Mouse (Mus musculus) kidney, adult 11 months (tissue): ENCODE data around the gene Ybey.

ENCODE experiments used
- DNase-seq: peaks from one replicate; pipeline ENCODE4 v3.0.0; 2022

Gene Ybey

DNA sequence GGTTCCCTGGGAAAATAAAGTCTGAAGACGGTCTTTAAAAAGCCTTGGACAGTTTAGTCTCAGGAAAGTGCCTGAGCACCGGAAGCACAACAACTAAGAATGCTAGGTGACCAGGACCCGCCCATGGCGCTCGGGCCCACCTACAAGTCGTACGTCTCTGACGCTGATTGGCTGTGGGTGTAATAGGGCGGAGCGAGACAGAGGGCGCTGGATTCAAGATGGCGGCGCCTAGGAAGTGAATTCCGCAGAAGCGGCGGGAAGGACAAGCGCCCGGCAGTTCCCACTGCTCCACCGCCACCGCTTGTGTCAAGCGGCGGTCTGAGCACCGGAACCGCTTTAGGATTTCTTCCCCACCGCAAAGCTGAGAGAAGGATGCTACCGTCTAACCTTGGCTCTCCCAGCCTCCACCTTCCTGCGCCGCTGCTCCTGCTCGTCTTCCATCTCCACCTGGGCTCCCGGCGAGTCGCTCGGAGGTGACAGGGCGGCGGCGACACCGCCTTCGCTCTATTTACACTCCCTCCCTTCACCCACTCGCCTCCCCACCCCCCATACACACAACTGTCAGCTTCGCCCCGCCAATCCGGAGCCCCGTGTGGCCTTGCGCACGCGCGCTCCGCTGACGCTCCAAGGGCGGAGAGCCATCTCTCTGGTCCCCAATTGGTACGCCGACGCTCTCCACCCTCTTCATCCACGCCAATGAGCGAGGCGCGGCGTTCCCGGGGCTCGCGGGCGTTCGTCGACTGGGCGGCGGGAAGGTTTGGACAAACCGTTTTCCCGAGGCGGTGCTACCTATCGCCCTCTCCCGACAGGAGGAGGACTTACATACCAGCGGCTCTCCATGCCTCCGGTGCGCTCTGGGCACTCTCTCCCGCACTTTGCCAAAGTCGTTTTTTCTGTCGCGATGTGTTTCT lies 26.5 kb downstream of the Ybey start, which contains the start of gene Pcnt:
Gene Pcnt (minus strand): TSS at position 609 of the 911 bp plus-strand sequence.
- DNase-seq = peak; percentile 97

DNA sequence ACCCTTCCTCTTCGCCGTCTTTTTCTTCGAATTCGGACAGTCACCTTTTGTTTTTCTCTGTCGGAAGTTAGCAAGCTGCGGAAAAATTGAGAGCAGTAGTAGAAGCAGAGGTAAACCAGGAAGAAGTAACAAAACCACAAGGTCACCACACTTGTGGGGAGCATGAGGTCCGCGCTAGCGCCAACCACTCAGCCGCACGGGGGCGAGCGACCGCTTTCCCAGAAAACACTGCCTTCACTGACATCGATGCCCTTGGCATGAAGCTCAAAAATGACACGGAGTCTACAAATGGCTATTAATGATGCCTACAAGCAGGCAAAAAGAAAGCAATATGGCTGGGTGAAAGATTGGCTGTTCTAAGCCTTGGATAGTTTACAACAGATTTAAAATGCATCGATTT lies 28.6 kb downstream of the Ybey start, which contains the start of gene AC141477.1:
Gene AC141477.1 (minus strand): TSS at position 164 of the 400 bp plus-strand sequence.
- DNase-seq = no peak

DNA sequence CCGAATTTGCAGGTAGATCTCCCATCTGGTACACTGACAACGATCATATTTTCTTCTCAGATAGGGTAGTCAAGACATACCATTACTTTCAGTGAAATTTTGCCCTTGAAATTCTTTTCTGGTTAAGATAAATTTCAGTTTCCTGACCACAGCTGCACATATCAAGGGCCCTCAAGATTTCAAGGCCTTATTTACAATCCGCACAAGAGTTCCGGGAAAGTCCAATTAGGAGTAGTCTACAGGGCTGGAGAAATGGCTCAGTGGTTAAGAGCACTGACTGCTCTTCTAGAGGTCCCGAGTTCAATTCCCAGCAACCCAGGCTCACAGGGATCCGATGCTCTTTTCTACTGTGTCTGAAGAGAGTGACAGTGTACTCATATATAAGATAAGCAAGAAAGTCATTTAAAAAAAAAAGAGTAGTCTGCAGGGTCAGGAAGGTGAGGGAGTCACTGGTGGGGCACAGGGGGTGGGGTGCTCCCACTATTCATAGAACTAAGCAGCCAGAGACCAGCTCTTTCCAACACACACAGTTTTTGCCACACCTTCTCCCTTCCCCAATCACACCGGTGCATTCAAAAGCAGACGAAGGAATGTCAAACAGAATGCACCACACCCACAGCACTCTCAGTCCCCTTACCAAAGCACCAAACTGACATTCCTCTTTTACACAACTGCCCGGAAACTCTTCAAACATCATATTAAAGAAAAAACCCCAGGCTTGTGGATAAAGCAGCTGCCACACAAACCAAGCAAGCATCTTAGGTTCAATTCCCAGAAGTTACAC lies 29.6 kb downstream of the Ybey start:
- DNase-seq = no peak

DNA sequence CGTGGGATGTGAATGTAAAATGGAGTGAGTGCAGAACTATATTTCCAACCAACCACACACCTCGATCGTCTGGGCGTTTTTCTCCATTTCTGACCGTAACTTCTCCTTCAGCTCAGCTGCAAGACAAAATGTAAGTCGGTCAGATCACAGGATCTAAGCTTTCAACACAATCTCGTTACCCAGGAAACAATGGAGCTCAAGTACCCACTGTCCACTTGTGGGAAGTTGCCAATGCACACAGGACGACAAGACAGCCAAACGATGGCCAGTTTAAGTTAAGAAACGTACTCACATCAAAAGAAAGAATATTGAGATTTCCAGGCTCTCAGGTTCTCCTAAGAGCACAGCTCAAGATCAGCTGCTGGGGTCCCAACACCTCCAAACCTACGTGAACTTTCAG lies 35.0 kb downstream of the Ybey start:
- DNase-seq = no peak

DNA sequence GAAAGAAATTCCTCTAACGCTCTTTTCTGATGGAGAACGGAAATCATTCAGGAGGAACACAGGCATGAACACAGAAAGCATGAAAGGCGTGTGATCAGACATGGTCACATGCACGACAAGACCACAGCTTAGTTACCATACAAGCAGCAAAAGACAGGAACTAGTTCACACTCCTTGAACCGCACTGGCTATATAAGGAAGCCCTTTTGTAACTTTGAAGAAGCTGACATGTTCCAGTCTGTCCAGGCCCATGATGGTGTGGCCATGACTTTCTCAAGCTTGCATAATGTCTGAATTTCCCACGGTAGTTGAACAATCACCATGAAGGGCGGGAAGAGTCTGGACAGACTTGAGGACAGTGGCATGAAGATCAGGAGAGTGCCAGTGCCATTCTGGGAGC lies 43.2 kb downstream of the Ybey start:
- no peak for DNase-seq

DNA sequence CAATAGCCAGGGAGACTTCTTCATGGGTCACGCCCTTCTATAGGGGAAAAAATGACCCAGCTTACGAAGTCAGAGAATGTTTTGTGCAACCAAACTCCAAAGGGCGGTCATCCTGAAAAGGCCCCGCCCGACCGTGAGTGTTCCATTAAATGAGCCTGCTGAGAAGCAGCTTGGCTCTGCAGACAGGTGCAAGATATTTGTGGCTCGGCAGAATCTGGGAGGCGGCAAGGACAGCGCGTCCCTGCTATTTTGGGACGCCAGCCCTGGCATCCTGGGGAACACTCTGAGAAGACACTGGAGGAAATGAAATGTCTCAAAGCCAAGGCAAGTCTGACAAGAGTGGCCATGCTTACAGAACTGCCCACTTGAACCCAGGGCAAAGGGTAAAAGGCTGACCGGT lies 52.1 kb downstream of the Ybey start:
- DNase-seq = peak; percentile 38
